Mouse (Mus musculus): ENCODE data around the gene Ccr10.
"Not testable (repeated sequence)": the region's sequence is repeated elsewhere in the genome, so short reads cannot be mapped to it uniquely, and the experiment has no call there.

Ccr10 gene

DNA sequence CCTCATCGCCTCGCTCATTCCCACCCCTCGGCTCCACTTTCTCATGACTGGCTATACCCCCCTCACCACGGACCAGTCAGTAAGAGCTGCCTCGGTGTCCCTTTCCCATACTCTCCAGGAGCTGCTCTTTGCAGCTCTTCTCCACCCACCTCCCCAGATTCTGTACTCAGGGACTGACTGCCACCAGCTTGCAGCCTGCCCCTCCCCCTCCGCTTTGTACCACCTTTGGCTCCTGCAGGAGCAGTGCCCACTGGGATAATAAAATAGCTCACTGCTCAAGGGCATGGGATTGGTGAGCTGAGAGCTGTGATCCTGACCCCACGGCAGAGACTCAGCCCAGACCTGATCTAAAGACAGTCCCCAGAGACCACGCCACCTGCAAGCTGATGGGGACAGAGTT is 50.7 kb downstream of the Ccr10 start:
- DNase-seq (ENCODE audit: low spot score in 2 of 2), result not testable (repeated sequence)

Measured in frontal cortex, postnatal 36 days (tissue).